Mouse (Mus musculus) gonadal fat pad, adult 2 months (tissue): ENCODE measurements around the gene Ercc2. TPM values are rescaled to one million over a fixed set of nuclear protein-coding genes. Genes with fewer than 3 reads are reported as not detected.

Experiments
- DNase-seq: peaks from one replicate; pipeline ENCODE4 v3.0.0-alpha.2; 2012; ENCODE audit warnings: low read depth
- polyA plus RNA-seq: library from polyadenylated mRNA; depleted of rRNA; stranded (reverse); fragments of >200 nt; gene quantifications from 2 replicates; pipeline ENCODE4 v1.2.3, GENCODE M21; 2012

The Ercc2 gene
- polyA plus RNA-seq, 1 experiment = 47.0 TPM

DNA sequence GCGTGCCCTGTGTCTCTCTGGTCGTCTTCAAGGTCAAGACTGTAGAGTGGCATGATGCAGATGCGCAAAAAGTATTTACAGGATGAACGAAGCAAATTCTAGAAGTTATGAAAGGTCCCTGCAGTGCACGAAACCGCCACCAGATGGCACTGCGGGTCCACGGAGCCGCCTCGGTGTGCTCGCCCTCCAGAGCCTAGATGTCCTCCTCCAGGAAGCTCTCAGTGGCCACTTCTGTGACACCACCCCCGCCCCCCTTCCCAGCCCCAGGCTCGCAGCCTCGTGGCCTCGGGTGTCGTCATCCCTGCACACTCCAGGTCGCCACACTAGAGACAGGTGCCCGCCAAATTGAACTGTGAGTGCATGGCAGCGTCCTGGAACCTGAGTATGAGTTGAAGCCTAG is 23.6 kb downstream of the Ercc2 start:
- DNase-seq = no peak

DNA sequence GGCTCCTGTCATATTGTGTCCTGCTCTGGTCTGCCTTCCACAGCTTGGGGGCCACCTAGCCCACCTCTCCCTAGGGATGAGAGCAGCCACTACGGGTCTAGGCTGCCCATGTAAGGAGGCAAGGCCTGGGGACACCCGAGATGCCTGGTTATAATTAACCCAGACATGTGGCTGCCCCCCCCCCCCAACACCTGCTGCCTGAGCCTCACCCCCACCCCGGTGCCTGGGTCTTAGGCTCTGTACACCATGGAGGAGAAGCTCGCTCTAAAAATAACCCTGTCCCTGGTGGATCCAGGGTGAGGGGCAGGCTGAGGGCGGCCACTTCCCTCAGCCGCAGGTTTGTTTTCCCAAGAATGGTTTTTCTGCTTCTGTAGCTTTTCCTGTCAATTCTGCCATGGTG is 27.9 kb downstream of the Ercc2 start:
- no peak for DNase-seq

DNA sequence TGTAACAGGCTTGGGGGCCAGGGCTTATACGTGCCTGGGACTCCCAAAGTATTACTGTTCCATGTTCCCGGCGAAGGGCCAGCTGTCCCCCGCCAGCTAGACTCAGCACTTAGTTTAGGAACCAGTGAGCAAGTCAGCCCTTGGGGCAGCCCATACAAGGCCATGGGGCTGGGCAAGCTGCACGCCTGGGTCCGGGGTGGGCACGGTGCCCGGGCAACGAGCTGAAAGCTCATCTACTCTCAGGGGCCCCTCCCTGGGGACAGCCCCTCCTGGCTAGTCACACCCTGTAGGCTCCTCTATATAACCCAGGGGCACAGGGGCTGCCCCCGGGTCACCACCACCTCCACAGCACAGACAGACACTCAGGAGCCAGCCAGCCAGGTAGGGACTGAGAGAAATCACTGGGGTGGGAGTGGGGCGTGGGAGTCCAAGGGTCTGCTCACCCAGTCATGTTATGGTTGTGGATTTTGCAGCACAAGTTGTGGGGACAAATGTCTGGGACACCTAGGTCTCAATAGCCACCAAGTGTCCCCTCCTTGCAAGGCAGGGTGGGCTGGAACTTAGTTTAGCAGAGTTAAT is 29.0 kb downstream of the Ercc2 start:
- no peak for DNase-seq

DNA sequence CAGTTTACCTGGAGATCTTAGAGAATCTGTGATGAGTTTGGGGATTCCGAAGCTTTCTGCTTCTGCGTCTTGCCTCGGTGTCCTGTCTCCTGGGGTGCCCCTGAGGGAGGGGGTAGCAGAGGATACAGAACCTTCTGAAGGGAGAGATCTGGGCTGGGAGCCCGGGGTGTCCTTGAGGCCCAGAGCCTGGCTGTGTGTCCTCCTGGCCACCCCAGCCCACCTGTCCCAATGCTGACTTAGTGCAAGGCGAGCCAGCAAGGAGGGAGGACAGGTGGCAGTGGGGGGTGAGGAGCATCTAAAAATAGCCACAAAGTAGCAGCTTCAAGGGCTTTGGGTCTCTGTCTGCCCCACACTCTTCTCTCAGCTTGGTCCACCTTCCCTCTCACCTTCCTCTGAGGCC is 30.0 kb downstream of the Ercc2 start:
- no peak for DNase-seq

DNA sequence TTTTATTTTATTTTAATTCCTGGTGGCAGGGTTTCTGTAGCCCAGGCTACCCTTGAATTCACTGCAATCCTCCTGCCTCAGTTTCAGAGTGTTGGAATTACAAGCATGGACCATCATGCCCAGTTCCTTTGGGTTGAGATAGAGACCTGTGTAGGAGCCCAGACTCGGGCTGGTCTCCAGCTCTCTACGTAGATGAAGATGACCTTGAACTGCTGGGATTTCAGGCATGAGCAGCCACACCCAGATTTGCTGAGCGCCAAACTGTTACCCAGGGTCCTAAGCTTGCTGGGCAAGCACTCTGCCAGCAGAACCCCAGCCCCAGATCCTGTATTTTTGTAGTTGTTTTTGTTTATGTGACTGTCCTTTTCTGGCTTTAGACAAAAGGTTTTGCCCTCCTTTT is 31.7 kb downstream of the Ercc2 start:
- no peak for DNase-seq

DNA sequence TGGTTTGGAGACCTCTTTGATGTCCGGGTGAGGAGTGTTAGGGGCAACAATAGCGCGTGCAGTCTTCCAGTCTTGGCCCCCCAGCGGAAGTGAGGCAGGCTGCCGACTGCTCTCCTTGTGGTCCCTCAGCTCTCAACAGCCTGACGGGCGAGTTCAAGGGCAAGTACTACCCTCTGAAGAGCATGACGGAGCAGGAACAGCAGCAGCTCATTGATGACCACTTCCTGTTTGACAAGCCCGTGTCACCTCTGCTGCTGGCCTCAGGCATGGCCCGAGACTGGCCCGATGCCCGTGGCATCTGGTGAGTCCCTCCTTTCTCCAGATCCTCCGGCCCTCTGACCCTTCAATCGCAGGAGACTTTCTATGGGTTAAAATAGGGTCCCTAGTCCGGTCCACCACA is 34.8 kb downstream of the Ercc2 start:
- DNase-seq = no peak

DNA sequence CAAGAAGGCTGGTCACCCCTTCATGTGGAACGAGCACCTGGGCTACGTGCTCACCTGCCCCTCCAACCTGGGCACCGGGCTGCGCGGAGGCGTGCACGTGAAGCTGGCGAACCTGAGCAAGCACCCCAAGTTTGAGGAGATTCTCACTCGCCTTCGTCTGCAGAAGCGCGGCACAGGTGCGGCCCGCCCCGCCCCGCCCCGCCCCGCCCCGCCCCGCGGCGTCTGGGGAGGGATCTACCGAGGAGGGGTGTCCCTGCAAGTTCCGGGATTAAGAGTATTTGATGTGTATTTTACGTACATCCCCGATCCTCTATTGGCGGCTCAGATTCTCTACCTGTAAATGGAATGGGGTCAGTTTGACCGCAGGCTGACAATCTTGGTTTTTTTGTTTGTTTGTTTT is 38.3 kb downstream of the Ercc2 start:
- no peak for DNase-seq

DNA sequence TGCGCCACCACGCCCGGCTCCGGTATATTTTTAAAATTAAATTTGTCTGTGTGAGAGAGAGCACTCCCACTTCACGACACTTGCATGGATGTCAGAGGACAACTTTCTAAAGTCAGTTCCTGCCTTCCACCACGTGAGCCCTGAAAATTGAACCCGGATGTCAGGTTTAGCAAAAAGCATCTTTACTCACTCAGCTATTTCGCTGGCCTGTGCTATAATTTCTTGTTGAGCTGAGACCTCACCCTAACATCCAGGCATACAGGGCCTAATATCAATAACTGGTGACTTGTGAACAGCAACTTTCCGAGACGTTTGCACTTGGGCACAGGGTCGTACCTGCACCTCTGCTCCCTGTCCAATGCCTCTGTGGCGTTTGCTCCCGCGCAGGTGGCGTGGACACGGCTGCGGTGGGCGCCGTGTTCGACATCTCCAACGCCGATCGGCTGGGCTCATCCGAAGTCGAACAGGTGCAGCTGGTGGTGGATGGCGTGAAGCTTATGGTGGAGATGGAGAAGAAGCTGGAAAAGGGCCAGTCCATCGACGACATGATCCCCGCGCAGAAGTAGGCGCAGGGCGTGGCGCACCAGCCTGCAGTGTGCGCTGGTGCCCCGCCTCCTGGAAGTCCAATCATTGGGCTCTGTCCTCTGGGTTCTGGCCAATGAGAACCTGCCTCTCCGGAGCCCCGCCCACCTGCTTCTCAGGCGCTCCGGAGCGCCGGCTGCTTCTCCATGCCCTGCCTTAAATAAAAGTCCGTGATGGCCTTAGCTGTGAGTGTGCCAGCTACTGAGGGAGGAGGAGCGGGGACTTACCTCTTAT is 39.2 kb downstream of the Ercc2 start:
- DNase-seq = no peak

DNA sequence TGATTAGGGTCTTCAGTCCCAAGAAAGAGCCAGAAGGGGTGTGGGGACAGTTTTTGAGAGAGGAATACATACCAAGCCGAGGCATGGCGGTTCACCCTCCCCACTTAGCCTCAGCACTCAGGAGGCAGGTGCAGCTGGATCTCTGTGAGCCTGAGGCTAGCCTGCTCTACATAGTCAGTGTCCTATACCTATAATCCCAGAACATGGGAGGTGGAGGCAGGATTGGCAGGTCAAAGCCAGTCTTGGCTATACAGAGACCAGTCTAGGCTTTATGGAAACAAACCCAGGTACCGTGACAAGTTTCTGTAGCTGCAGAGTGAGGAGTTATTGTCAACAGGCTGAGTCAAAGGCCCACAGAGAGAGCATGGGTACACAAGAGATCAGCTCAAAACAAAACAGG is 41.3 kb downstream of the Ercc2 start:
- no peak for DNase-seq

DNA sequence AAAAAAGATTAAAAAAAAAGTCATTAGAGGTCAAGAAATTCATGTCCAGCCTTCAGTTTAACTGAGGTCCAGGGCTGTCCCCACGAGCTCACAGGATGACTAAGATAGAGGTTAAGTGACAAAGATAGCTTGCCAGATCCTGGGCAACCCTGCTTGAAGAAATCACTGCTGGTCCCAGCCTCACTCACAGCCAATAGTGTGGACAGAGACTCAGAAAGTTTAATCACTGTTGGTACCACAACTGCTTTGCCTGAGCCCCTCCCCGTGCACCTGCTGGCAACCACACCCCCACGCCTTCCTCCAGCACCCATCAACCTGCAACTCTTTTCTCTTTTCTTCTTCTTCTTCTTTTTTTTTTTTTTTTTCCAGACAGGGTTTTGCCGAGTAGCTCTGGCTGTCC is 42.2 kb downstream of the Ercc2 start:
- no peak for DNase-seq

DNA sequence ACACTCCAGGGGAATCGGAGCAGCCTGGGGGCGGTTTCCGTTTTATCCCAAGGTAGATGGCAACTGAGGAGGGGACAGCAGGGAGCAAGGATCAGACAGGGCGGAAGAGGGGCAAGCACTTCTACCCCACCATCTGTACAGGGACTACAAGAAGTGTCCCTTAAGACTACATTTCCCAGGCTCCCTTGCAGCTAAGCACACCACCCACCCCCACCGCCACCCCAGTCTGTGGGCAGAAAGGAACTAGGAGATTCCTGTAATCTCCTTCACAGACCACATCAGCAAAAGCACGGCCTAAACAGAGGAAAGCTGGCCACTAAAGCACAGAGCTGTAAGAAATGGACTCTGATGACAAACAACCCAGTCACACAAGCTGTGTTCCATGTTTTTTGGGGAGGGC is 44.5 kb downstream of the Ercc2 start:
- DNase-seq = no peak

DNA sequence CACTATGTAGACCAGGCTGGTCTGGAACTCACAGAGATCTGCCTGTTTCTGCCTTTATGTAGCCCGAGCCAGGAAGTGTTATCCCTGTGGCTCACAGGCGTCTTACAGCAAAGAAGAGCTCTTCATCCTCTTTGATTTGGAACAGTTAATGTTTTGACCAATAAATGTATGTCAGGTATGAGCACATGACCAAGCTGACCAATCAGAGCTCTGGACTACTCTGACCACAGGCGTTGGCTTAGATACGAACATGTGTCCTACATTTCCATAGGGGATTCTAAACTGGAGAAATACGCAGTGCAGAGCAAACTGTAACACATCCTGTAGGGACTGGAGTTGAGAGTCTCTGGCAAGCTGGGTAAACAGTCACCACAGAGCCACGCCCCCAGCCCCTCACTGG is 45.1 kb downstream of the Ercc2 start:
- no peak for DNase-seq

DNA sequence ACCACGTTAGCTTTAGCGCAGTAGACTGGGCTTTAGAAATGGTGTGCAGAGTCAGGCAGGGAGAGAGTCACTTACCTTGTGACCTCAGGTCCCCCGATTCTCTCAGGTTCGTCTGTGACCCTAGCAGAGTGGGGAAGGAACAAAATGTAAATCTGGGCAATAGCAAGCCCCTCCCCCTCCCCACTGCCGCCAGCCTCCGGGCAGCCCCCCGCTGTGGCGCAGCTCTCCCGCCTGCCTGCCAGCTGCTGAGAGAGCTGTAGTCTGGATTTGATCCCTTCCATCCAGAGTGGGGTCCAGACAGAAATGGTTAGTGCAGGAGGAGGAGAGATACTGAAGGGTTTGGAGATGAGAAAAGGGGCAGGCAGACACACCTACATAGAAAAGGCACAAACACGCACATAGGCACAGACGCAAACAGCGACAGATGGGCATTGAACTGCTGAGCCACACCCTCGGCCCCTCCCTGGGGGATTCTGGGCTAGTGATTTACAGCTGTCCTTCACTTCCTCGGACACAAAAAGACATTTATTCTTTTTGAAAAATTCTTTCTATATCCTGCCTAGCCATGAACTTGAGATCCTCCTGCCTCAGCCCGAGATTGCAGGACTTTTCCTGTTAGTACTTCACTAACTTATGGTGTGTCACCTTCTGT is 46.3 kb downstream of the Ercc2 start:
- no peak for DNase-seq

DNA sequence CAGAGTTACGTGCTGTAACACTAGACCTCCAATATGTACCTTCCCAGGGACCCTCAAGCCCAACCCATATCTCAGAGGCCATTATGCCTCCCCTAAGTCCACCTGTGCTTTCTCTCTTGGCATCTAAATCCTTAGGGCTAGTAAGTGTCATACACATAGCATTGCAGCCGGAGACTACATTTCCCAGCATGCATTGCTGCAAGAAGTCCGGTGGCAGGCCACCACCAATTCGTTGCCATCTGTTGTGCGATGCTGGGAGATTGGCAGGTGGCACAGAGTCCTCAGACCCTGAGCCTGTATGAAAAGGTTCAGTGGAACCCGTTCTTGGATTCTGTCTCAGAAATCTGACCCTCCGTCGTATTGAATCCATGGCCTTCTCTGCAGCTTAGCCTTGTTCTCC is 47.9 kb downstream of the Ercc2 start:
- no peak for DNase-seq

DNA sequence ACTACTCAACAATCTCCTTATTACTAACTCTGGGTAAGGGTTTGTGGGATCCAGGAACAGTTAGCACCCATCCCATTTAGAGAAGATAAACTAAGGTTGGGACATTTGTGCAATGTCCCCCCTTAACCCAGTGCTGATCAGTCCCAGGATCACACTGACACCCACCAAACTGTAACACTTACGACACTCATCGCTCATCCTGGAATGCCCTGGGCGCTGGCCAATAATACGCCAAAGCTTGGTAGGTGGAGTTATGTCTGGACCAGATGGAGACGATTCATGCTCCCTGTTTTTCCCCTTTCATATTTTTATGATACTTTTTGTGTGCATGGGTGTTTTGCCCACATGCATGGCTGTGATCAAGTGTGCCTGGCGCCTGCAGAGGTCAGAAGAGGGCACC is 48.6 kb downstream of the Ercc2 start:
- DNase-seq = no peak

DNA sequence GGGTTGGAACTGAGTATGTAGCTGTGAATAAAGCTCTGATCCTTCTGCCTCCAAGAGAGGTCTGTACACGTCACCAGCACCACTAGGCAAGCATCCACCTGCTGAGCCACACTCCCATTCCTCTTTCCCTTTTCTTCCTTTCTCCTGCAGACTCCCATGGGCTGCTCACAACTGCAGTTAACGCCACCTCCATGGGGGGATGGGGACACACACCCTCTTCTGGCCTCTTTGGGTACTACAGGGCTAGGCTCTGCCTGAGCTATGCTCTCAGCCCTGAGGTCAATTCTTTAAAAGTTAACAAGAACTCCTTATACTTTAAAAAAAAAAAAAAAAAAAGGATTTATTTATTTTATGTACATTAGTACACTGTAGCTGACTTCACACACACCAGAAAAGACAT is 50.7 kb downstream of the Ercc2 start:
- DNase-seq = no peak

DNA sequence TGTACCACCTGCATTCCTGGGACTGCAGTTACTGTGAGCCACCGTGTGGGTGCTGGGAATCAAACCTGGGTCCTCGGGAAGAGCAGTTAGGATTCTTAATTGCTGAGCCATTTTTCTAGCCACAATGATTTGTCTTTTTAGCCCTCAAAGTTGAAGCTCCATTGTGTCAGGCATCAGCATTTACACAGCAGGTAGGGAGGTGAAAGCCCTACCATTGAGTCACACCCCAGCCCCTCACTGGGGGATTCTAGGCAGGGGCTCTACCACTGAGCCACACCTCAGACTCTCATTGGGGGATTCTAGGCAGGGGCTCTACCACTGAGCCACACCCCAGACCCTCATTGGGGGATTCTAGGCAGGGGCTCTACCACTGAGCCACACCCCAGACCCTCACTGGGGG is 54.5 kb downstream of the Ercc2 start:
- no peak for DNase-seq

DNA sequence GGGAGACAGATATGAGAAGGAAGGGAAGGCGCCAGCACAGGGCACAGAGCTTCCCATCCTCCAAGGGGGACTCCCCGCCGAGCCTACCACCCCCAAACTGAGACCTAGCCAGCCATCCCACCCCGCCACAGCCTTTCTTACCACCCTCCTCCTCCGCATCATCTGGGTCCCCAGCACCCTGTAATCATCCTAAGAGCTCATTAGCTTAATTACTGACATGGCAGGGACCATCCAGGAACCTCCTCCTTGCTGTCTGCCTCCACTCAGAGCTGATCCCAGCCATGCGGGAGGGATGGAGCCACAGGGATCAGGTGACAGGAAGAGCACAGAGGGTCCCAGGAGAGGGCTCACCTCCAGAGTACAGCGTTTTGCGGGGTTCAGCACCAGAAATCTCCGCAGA is 55.2 kb downstream of the Ercc2 start:
- no peak for DNase-seq

DNA sequence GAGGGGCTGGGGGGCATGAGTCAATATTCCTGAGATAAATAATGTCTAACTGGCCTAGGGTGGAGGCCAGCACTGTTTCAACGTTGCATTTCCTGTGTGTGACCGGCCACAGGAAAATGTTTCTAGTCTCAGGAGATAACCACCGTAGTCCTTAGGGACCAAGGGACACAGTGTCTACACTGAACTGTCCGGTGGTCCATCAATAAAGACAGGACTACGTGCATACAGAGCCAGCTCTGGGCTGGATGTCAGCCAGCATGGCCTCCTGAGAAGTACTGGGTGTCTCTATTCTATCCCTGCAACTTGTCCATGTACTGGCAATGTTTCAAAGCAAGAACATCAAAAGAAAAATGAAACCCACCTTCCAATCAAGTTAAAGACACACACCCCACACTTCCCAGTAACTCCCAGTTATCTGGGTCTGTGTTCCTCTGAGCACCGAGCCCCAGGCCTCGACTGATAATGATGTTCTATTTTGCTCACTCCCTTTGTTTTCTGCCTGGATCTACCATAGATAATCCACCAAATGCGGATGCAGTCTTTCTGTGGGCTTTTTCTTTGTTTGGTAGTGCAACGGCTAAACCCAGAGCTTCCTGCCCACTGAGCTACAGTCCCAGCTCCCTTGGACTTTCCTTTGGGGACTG is 59.8 kb downstream of the Ercc2 start:
- DNase-seq = no peak

DNA sequence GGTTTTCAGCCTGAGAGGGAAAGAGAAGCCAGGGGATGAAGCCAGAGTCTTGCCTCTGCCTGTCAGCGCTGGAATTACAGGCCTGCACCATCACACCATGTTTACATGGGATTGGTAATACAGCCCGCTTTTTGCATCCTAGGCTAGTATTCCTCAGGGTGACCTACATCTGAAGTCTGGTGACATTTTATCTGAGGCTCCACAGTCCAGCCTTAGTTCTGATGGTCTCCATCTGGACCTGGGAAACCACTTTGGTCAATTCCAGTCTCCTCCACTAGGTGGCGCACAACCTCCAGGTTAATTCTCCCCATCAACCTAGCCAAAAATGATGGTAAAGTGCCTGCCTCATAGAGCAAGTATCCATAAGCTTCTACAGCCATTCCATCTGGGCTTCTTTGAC is 61.5 kb downstream of the Ercc2 start:
- DNase-seq = no peak

DNA sequence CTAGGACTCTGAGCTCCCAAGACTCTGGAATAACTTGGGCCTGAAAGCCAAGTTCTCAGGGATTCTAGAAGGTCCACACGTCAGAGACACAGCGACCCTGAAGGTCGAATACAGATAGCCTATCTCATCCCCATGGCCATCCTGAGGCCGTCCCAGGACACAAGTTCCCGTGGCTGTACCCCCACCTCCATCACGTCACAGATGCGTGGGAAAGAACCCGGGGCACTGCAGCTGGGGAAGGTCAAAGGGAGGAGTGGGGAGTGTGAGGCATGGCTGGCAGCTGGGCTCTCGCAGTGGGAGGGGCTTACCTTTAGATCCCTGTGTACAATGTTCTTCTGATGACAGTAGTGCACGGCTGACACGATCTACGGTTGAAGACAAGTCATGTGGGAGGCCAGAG is 63.0 kb downstream of the Ercc2 start:
- DNase-seq = no peak
